Mouse (Mus musculus) brain, embryonic 14.5 days (tissue): ENCODE results near the gene Negr1.

ENCODE experiments used
- CTCF ChIP-seq: fragments of 200-500 bp; IDR thresholded peaks from 2 replicates; pipeline ENCODE4 v1.5.1; 2012; ENCODE audit warnings: inconsistent platforms, mild to moderate bottlenecking, moderate library complexity, borderline replicate concordance; ENCODE audit not compliant: insufficient read depth, insufficient read length; ENCODE audit errors: extremely low read depth
- POLR2A ChIP-seq: fragments of 200-500 bp; IDR thresholded peaks from 2 replicates; pipeline ENCODE4 v1.6.1; 2012; ENCODE audit warnings: mild to moderate bottlenecking, inconsistent platforms, borderline replicate concordance; ENCODE audit not compliant: poor library complexity, insufficient read depth, insufficient read length, severe bottlenecking; ENCODE audit errors: extremely low read depth

- TF ChIP-seq CTCF (no peak), POLR2A (no peak)
Observed at GRCm38 (mm10) chr3:157024580-157024979, 463.0 kb downstream of the Negr1 start.
